16 mouse cellular contexts compared by ENCODE assay signal in the genomic region with DNA sequence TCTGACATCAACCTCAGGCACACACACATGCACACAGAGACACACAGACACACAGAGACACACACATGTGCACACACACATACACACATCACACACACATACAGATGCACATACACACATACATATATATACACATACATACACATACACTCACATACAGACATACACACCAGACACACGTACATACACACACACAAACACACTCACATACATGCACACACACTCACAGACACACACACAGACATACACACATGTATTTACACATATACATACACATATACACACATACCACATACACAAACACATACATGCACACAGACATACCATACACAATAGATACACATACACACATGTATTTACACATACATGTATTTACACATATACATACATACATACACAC.
"Had no signal": no experiment of that assay in that cellular context is flagged by ENCODE, and none has a peak within 500 bp of the region (broad histone marks: within the 10 kb centered on the region; RNA-seq: fewer than 3 reads in every experiment).

No protein-coding gene starts in this region.

- DNase-seq: retina, postnatal 1 day; right cerebral cortex, adult 18-20 months; right cerebral cortex, postnatal 14 days; right cerebral cortex, postnatal 25 days; right cerebral cortex, postnatal 4 days; spleen, adult 18-20 months; thymus, adult 18-20 months; thymus, adult 2 months; thymus, postnatal 14 days; thymus, postnatal 25 days; thymus, postnatal 36 days; thymus, postnatal 4 days had no signal

- H3K36me3 ChIP-seq: neural tube, embryonic 13.5 days; neural tube, embryonic 15.5 days; stomach, embryonic 15.5 days had no signal

- H3K4me3 ChIP-seq: neural tube, embryonic 13.5 days; neural tube, embryonic 15.5 days; stomach, embryonic 15.5 days had no signal

- H3K4me2 ChIP-seq: neural tube, embryonic 13.5 days; neural tube, embryonic 15.5 days; stomach, embryonic 15.5 days had no signal

- H3K9me3 ChIP-seq: neural tube, embryonic 13.5 days; neural tube, embryonic 15.5 days; stomach, embryonic 15.5 days had no signal

- H3K4me1 ChIP-seq: stomach, embryonic 15.5 days had no signal

- H3K27ac ChIP-seq: neural tube, embryonic 13.5 days; neural tube, embryonic 15.5 days; stomach, embryonic 15.5 days; stomach, postnatal 0 days had no signal

- H3K9ac ChIP-seq: neural tube, embryonic 13.5 days; neural tube, embryonic 15.5 days; stomach, embryonic 15.5 days had no signal
